ENCODE assay signal across 8 mouse cellular contexts in genomic region chr7:75612000-75612682, GRCm38 (mm10).
DNase-seq lines count a peak whose midpoint lies in the region; ATAC-seq lines count a peak whose summit lies in the region.

No protein-coding gene starts in this region.

- peak overlapping the region; percentile 83 for H3K27ac ChIP-seq in heart, embryonic 11.5 days (ENCODE audit: low read depth, low read length)
- no peak overlapping the region for H3K27ac ChIP-seq in neural tube, embryonic 15.5 days (replicated peaks)

- 19% methylated on average over 13 of the region's 13 CpGs for WGBS in heart, embryonic 11.5 days (ENCODE audit: insufficient replicate concordance)
- 82% methylated on average over 13 of the region's 13 CpGs for WGBS in neural tube, embryonic 15.5 days

- H3K36me3 ChIP-seq in heart, embryonic 11.5 days (ENCODE audit: control insufficient read depth, insufficient read depth, low read length) = peaks cover 18% of the 10 kb centered on the region
- H3K36me3 ChIP-seq in neural tube, embryonic 15.5 days = no peaks in the 10 kb centered on the region

- no peaks in the 10 kb centered on the region for H3K9me3 ChIP-seq in heart, embryonic 11.5 days (replicated peaks; ENCODE audit: control insufficient read depth, low read length)
- no peaks in the 10 kb centered on the region for H3K9me3 ChIP-seq in neural tube, embryonic 15.5 days (replicated peaks)

- peak; percentile 93 for ATAC-seq in heart, embryonic 11.5 days (replicated peaks; ENCODE audit: insufficient number of reproducible peaks, low FRiP score, low TSS enrichment)
- peak; percentile 40 for ATAC-seq in megakaryocyte, adult 5-6 weeks (ENCODE audit: poor library complexity, severe bottlenecking)
- ATAC-seq in neural tube, embryonic 15.5 days (ENCODE audit: low FRiP score) = no peak

- DNase-seq in embryo, embryonic 10 days (ENCODE audit: low spot score) = peak; percentile 48
- no peak for DNase-seq in embryo, embryonic 9.5 days (ENCODE audit: extremely low spot score)
- DNase-seq in brain, adult 2 months (ENCODE audit: low read depth, low spot score) = peak; percentile 27
- peak; percentile 54 for DNase-seq in kidney, postnatal 14 days
- no peak for DNase-seq in cerebellum, adult 11 months

- H3K9ac ChIP-seq in heart, embryonic 11.5 days (ENCODE audit: low read depth, low read length) = peak overlapping the region; percentile 70; the same call in 1 of the 2 replicates
- no peak overlapping the region for H3K9ac ChIP-seq in neural tube, embryonic 15.5 days (replicated peaks)

- no peaks in the 10 kb centered on the region for H3K27me3 ChIP-seq in heart, embryonic 11.5 days (ENCODE audit: control insufficient read depth, insufficient read depth, low read length)
- H3K27me3 ChIP-seq in neural tube, embryonic 15.5 days (replicated peaks) = no peaks in the 10 kb centered on the region

- H3K4me1 ChIP-seq in heart, embryonic 11.5 days (ENCODE audit: control insufficient read depth, insufficient read depth, low read length) = peaks cover 53% of the 10 kb centered on the region
- no peaks in the 10 kb centered on the region for H3K4me1 ChIP-seq in neural tube, embryonic 15.5 days

- peak overlapping the region; percentile 47 for H3K4me2 ChIP-seq in heart, embryonic 11.5 days
- no peak overlapping the region for H3K4me2 ChIP-seq in neural tube, embryonic 15.5 days

- H3K4me3 ChIP-seq in heart, embryonic 11.5 days (ENCODE audit: low read depth, low read length) = peak overlapping the region; percentile 41
- H3K4me3 ChIP-seq in neural tube, embryonic 15.5 days (replicated peaks) = no peak overlapping the region

Comparison
In these comparisons a context has a peak if more than half of its experiments do, and no peak if none do; other contexts are left out.
1. DNase-seq: peak in embryo, embryonic 10 days (single experiment), brain, adult 2 months (single experiment) and kidney, postnatal 14 days (single experiment); none in embryo, embryonic 9.5 days (single experiment) and cerebellum, adult 11 months (single experiment).